Mouse (Mus musculus) left cerebral cortex, postnatal 10 days (tissue): ENCODE measurements around the gene Bpifa1. TPM values are rescaled to one million over a fixed set of nuclear protein-coding genes. Genes with fewer than 3 reads are reported as not detected.
"Not testable (repeated sequence)": the region's sequence is repeated elsewhere in the genome, so short reads cannot be mapped to it uniquely, and the experiment has no call there.

ENCODE experiments used
- DNase-seq, 2 experiments: peaks; one replicate each; pipeline ENCODE4 v3.0.0; 2021 to 2022; ENCODE audit warnings: low spot score in 2 of 2, mixed read lengths in 1 of 2; ENCODE audit errors: extremely low spot score in 1 of 2
- intact Hi-C: fragments of 180-260 bp; cut with DNase I; formaldehyde crosslinking; loops from one replicate; pipeline ENCODE4 v1.15.1; 2025
- total RNA-seq, 2 experiments: library from RNA; stranded (reverse); gene quantifications; 2 replicates each; pipeline ENCODE4 v1.2.3; 2021

The Bpifa1 gene
- not detected for total RNA-seq

- intact Hi-C loops, result no loop called here
- no peak for DNase-seq
Observed at GRCm38 (mm10) chr2:154142580-154142979, at the start of gene Bpifa1. Gene Bpifa1 (plus strand): TSS chr2:154142880.

- intact Hi-C loops, result no loop called here
Observed at GRCm38 (mm10) chr2:154097734-154098133, 44.9 kb upstream of the Bpifa1 start.

DNA sequence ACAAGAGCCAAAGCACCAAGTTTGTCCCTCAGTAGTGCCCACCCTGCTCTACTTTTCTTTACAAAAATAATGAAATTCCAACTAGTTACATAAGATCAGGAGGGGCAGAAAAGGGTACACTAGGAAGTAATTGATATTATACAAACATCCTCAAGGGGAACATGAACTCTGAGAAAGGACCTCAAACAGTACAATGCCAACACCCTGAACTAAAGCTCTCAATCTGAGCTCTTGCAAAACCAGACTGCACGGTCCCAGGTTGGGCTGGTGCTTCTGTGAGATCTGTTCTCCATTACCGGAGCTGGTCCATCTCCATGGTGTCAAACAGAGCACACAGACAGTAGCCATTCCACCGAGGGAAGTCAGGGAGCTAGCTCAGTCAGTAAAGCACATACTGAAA is 25.3 kb upstream of the Bpifa1 start:
- intact Hi-C loops, result no loop called here
- no peak for DNase-seq

More at GRCm38 (mm10) chr2:154097734-154098133, 44.9 kb upstream of the Bpifa1 start:
- DNase-seq, result no peak

- intact Hi-C loops, result no loop called here
Observed at GRCm38 (mm10) chr2:154130120-154130519, 12.6 kb upstream of the Bpifa1 start, which contains the start of gene Bpifa3. Gene Bpifa3 (plus strand): TSS chr2:154130336.

GRCm38 (mm10) chr2:154143735-154144134 is 1.1 kb downstream of the Bpifa1 start:
- peak; percentile 13 to 37 for DNase-seq
- intact Hi-C loops, result no loop called here

More at GRCm38 (mm10) chr2:154130120-154130519, 12.6 kb upstream of the Bpifa1 start, which contains the start of gene Bpifa3:
- no peak for DNase-seq

- DNase-seq, result no peak
- intact Hi-C loops, result no loop called here
Observed at GRCm38 (mm10) chr2:154147496-154147895, 4.8 kb downstream of the Bpifa1 start.

DNA sequence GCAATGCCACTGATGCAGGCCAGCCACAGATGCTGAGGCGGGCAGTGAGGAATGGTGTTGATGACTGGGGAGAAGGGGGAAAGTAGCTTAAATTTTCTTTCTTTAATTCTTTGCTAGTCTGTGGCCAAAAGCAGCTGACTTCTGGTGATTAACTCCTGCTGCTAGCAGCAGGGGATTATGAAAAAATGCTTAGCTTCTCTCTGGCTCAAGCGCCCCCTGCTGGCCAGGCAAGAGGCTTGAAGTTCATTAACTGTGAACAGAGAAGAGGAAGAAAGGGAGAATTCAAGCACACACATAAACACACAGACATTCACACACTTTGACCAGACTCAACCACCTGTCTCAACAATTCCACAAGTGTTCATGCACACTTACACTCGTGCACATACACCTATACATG is 15.8 kb downstream of the Bpifa1 start:
- intact Hi-C loops, result no loop called here
- peak; percentile 5 to 49 for DNase-seq

DNA sequence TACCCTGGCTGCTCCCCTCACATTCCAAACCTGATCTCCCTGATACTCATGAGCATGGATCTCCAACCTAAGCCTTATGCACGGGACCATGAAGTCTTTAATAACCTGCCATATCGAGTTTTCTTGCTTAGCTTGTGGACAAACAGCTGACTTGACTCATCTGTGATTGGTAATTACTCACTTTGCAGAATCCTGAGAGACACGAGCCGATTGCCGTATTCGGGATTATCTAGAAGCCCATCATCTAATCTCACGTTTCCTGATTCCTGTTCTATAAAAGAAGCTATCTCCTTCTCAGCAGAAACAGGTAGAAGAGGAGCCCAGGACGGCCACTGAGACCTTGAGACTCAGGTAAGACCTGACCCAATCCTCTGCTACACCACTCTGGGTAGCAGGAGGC is 19.6 kb downstream of the Bpifa1 start, which contains the start of gene Bpifa5:
Gene Bpifa5 (plus strand): TSS at position 301 of the 400 bp plus-strand sequence.
- no peak for DNase-seq
- intact Hi-C loops, result no loop called here

- intact Hi-C loops, result no loop called here
- no peak for DNase-seq
Observed at GRCm38 (mm10) chr2:154163306-154163705, 20.6 kb downstream of the Bpifa1 start.

DNA sequence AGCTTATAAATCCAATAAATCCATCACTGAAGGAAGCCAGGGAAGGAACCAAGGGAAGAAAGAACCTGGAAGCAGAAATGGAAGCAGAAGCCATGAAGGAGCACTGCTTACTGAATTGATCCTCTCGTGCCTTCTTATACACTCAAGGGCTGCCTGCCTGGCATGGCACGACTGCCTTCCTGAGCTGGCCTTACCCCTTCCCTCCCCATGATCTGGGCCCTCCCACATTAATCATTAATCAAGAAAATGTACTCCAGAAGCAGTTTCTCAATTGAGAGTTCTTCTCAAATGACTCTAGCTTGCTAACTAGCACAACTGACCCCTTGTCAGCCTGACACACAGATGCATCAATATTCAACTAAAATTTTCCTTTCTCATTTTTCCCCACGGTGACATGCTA is 26.5 kb downstream of the Bpifa1 start:
- intact Hi-C loops, result no loop called here
- DNase-seq, result no peak

DNA sequence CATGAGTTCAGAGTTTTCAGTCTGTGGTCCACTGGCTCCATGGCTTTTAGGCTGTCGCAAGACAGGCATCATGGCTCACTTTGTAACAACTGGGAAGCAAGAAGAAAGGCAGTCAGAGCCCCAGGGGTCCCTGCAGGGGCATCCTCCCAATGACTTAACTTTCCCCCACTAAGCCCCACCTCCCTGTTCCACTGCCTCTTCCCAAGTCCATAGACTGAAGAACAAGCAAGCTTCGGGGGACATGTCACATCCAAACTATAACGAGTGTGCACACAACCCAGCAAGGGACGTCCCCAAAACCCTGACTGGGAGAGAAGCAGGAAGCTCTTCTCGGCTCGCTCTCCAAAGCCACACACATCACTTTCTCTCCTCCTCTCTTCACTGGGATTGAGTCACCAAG is 28.9 kb downstream of the Bpifa1 start:
- intact Hi-C loops, result no loop called here
- DNase-seq, result no peak

DNA sequence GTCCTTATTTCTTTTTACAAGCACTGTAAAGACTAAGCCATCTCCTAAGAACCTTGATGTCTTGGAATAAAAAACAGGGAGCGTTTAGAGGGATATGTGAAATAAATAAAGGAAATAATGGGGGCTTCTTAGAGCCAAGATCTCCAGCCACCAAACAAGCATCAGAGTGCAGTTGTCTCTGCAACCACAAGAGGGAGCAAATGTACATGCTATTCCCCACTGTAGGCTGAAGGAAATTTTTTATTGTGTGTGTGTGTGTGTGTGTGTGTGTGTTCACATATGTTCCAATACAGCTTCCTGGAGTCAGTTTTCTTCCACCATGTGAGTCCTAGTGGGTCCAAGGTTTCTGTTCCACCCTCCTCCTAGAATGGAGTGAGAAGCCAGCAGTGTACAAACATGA is 30.6 kb downstream of the Bpifa1 start:
- peak; percentile 43 to 44 for DNase-seq
- intact Hi-C loops, result no loop called here

DNA sequence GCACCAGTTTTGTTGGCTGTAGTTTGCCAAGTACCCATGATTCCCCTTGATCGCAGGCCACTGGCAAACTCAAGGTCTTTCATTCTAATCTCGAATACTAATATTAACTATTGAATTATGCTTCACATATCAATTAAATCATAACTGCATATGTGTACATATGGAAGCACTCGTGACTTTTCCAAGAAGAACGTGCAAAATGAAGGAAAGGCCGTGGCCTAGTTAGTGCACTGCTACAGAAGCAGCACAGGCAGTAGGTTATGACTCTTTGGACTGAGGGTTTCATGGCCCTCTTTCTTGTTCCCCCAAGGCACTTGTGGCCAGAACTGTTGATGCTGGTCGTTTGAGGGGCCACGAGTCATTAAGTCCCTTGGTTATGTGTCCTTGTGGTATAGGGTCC is 39.2 kb downstream of the Bpifa1 start:
- DNase-seq, intact Hi-C loops: not testable (repeated sequence)

DNA sequence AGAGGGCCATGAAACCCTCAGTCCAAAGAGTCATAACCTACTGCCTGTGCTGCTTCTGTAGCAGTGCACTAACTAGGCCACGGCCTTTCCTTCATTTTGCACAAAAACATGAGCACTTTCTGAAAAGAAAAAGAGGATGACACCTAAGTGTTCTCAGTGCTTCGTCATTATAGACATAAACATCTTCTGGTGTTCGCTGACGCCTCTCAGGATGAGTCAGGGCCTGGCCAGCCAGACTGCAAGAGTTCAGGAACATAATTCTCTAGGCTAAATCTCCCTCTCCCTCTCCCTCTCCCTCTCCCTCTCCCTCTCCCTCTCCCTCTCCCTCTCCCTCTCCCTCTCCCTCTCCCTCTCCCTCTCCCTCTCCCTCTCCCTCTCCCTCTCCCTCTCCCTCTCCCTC is 40.4 kb downstream of the Bpifa1 start:
- DNase-seq, intact Hi-C loops: not testable (repeated sequence)

- intact Hi-C loops, result no loop called here
- no peak for DNase-seq
Observed at GRCm38 (mm10) chr2:154185319-154185718, 42.6 kb downstream of the Bpifa1 start.

DNA sequence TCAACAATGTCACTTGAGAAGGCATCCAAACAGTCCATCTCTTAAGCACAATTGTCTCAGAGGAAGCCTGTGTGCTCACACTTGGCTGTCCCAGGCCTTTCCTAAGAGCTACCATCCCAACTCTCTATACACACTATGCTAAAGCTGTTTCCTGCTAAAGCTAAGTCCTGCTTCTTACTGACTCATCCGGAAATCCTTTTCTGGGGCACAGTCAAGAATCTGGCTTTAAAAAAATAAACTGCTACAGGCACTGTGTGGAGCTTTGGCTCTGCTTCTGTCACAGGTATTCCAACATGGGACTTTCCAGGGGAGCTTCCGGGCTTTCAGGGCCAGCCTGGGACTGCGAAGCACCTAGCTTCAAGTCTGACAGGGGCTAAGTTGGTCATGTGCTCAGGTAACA is 43.1 kb downstream of the Bpifa1 start:
- DNase-seq, result peak in 1 of 2 experiments; percentile 46
- intact Hi-C loops, result no loop called here

GRCm38 (mm10) chr2:154187468-154187867 is 44.8 kb downstream of the Bpifa1 start:
- intact Hi-C loops, result no loop called here
- peak in 1 of 2 experiments; percentile 6 for DNase-seq

DNA sequence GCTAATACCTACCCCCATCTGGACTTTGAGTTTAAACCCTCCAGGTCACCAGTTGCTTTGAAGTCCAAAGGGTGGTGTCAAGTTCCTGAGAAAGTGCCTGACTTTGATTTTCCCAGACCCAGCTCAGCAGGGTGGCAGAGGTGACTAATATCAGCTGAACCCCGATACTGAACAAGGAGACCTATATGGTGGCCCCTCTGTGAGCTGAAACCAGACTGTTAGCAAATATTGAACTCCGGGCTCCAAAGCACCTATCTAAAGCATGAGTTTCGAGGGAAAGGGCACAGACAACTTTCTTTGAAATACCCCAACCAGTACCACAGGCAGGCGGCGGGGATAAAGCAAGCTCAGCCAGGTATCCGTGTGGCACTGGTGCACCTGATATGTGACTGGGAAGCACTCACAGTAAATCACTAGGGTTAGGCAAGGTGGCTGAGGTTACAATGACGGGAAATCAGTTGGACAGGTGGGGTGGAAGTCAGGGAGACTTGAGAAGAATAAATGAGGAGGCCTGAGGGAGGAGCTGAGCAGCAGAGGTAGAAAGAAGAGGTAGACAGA is 47.3 kb downstream of the Bpifa1 start:
- peak in 1 of 2 experiments; percentile 7 for DNase-seq
- intact Hi-C loops, result no loop called here

DNA sequence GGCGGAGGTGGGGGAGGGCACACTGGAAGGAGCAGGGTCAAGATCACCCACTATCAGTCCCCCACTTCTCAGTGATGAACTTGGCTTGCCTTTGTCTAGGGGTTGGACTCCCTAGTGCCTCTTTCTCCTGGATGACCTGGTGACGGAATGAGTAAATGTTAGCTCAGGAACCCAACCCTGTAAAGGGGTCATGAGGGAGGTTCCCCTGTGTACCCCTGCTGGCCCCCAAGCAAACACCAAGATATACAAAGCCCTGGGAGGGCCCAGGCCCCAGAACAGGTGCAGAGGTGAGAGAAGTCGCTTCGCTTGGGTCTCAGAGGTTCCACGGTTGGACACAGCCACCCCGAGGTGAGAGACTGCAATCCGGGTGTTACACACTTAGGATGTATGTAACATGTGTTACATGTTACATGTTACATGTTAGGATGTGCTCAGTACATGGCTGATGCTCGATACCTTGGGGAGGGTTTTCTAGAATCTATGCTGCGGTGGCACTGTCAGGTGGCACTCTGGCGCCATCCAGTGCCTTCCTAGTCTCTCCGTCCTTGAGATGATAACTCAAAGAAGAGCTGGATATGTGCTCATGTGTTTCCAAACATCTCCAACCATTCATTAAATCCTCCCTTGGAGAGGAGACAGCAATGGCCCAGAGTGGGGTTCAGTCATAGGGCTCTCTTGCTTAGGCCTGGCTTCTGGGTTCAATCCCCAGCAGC is 48.0 kb downstream of the Bpifa1 start, which contains the start of gene Bpifb1:
Gene Bpifb1 (plus strand): TSS at position 273 of the 713 bp plus-strand sequence.
- intact Hi-C loops, result no loop called here
- peak in 1 of 2 experiments; percentile 12 for DNase-seq

GRCm38 (mm10) chr2:154192141-154192540 is 49.5 kb downstream of the Bpifa1 start:
- DNase-seq, result no peak
- intact Hi-C loops, result no loop called here
